Mouse (Mus musculus) lung, postnatal 0 days (tissue): Measurements from ENCODE around the gene Smg9. TPM values are rescaled to one million over a fixed set of nuclear protein-coding genes. Genes with fewer than 3 reads are reported as not detected.

Source experiments
- ATAC-seq: fragments of 200-750 bp; cut with Nextera tagmentation; 2 replicates; pipeline ENCODE4 v1.8.0; 2017; ENCODE audit warnings: moderate library complexity
- DNase-seq: peaks from one replicate; pipeline ENCODE4 v3.0.0-alpha.2; 2016; ENCODE audit warnings: low spot score
- H3K27ac ChIP-seq: fragments of 300-500 bp; sonication (generic); 2 replicates; pipeline ENCODE4 v1.5.1; 2014; ENCODE audit warnings: antibody characterized with exemption, mild to moderate bottlenecking, low read length, mixed read lengths
- H3K27me3 ChIP-seq: fragments of 300-500 bp; sonication (generic); replicated peaks from 2 replicates; pipeline ENCODE4 v1.6.1; 2014; ENCODE audit warnings: low read length, mixed read lengths; ENCODE audit not compliant: insufficient read depth
- H3K36me3 ChIP-seq: fragments of 300-500 bp; sonication (generic); 2 replicates; pipeline ENCODE4 v1.6.1; 2014; ENCODE audit warnings: low read length, mixed read lengths; ENCODE audit not compliant: insufficient read depth
- H3K4me1 ChIP-seq: fragments of 300-500 bp; sonication (generic); 2 replicates; pipeline ENCODE4 v1.6.1; 2014; ENCODE audit warnings: antibody characterized with exemption, low read depth, low read length, mixed read lengths; ENCODE audit not compliant: insufficient read depth
- H3K4me2 ChIP-seq: fragments of 300-500 bp; sonication (generic); replicated peaks from 2 replicates; pipeline ENCODE4 v1.6.1; 2014; ENCODE audit warnings: low read depth, mild to moderate bottlenecking, low read length, moderate library complexity, mixed read lengths
- H3K4me3 ChIP-seq: fragments of 300-500 bp; sonication (generic); 2 replicates; pipeline ENCODE4 v1.5.1; 2014; ENCODE audit warnings: low read depth, low read length
- H3K9ac ChIP-seq: fragments of 300-500 bp; sonication (generic); replicated peaks from 2 replicates; pipeline ENCODE4 v1.6.1; 2014; ENCODE audit warnings: low read depth, mild to moderate bottlenecking
- H3K9me3 ChIP-seq: fragments of 300-500 bp; sonication (generic); 2 replicates; pipeline ENCODE4 v1.6.1; 2016; ENCODE audit warnings: low read length, mixed read lengths
- CTCF ChIP-seq: IDR thresholded peaks from 2 replicates; pipeline ENCODE4 v1.5.1; 2016; ENCODE audit warnings: antibody characterized with exemption, mild to moderate bottlenecking
- EP300 ChIP-seq: IDR thresholded peaks from 2 replicates; pipeline ENCODE4 v1.6.1; 2016; ENCODE audit warnings: antibody characterized with exemption, mild to moderate bottlenecking, control low read depth
- WGBS: fragments of 180-500 bp; shearing (Covaris S2); extraction: QIAGEN DNeasy Blood & Tissue Kit; methylation state at CpG from one replicate; pipeline ENCODE4 v1.1.7; 2014; 5-methylcytosine and 5-hydroxymethylcytosine counted together
- polyA plus RNA-seq: library from polyadenylated mRNA; unstranded; fragments of >200 nt; fragmentation: Nextera tagmentation; extraction: Ambion mirVana; gene quantifications from 2 replicates; pipeline ENCODE4 v1.2.1, GENCODE M21; 2015

Smg9 gene
- polyA plus RNA-seq, 1 experiment from 2014 or later = 16.4 TPM

DNA sequence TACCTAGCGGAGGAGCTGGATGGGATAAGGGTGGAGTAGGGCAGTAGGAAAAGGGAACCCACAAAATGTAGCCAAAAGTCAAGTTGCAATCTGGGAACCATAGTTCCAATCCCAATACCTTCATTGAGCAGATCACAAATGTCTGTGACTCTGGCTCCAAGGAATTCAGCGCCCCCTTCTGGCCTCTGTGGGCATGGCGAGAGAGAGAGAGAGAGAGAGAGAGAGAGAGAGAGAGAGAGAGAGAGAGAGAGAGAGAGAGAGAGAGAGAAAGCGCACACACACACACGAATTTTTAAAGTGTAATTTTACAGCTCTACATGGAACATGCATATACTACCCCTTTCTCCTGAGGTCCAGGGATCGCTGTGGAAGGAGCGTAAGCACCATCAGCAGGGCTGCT, 36.2 kb upstream of the Smg9 start:
- ATAC-seq (no peak), DNase-seq (no peak)
- 30% methylated on average over 7 of the region's 7 CpGs for WGBS
- no peaks in the 10 kb centered on the region for H3K36me3 ChIP-seq
- TF ChIP-seq CTCF = peak; percentile 56
- no peak for TF ChIP-seq EP300
- peaks cover 2% of the 10 kb centered on the region; the same call in 1 of the 2 replicates for H3K4me1 ChIP-seq
- H3K4me2 ChIP-seq = no peak overlapping the region
- H3K27ac ChIP-seq = no peak overlapping the region
- no peak overlapping the region for H3K9ac ChIP-seq
- H3K27me3 ChIP-seq = no peaks in the 10 kb centered on the region; the same call in 1 of the 2 replicates
- no peak overlapping the region for H3K4me3 ChIP-seq
- no peaks in the 10 kb centered on the region for H3K9me3 ChIP-seq

GRCm38 (mm10) chr7:24364827-24365226, 34.6 kb upstream of the Smg9 start:
- ATAC-seq (peak; percentile 59), DNase-seq (peak; percentile 79)
- Histone ChIP-seq H3K27ac (no peak overlapping the region), H3K4me3 (no peak overlapping the region), H3K36me3 (no peaks in the 10 kb centered on the region), H3K4me2 (no peak overlapping the region), H3K27me3 (no peaks in the 10 kb centered on the region; the same call in 1 of the 2 replicates), H3K9me3 (no peaks in the 10 kb centered on the region), H3K9ac (no peak overlapping the region), H3K4me1 (peaks cover 2% of the 10 kb centered on the region; the same call in 1 of the 2 replicates)
- 18% methylated on average over 10 of the region's 10 CpGs for WGBS
- TF ChIP-seq CTCF (peak; percentile 92), EP300 (no peak)

GRCm38 (mm10) chr7:24365258-24366014, 34.0 kb upstream of the Smg9 start:
- H3K9ac ChIP-seq = no peak overlapping the region
- H3K4me1 ChIP-seq = peaks cover 2% of the 10 kb centered on the region; the same call in 1 of the 2 replicates
- H3K9me3 ChIP-seq = no peaks in the 10 kb centered on the region
- no peak overlapping the region for H3K4me3 ChIP-seq
- WGBS = 68% methylated on average over 5 of the region's 5 CpGs
- DNase-seq = no peak
- no peak for TF ChIP-seq CTCF
- no peak for TF ChIP-seq EP300
- no peak overlapping the region for H3K4me2 ChIP-seq
- no peaks in the 10 kb centered on the region for H3K36me3 ChIP-seq
- H3K27ac ChIP-seq = no peak overlapping the region
- no peak for ATAC-seq
- H3K27me3 ChIP-seq = no peaks in the 10 kb centered on the region; the same call in 1 of the 2 replicates

- Histone ChIP-seq H3K9me3 (no peaks in the 10 kb centered on the region), H3K4me2 (no peak overlapping the region), H3K27me3 (no peaks in the 10 kb centered on the region; the same call in 1 of the 2 replicates), H3K27ac (no peak overlapping the region), H3K36me3 (no peaks in the 10 kb centered on the region), H3K4me3 (no peak overlapping the region), H3K4me1 (peaks cover 2% of the 10 kb centered on the region; the same call in 1 of the 2 replicates), H3K9ac (no peak overlapping the region)
- DNase-seq (no peak), ATAC-seq (no peak)
- 66% methylated on average over 14 of the region's 15 CpGs for WGBS
- no peak for TF ChIP-seq EP300
- TF ChIP-seq CTCF = no peak
Observed at GRCm38 (mm10) chr7:24366716-24367632, 32.4 kb upstream of the Smg9 start.

DNA sequence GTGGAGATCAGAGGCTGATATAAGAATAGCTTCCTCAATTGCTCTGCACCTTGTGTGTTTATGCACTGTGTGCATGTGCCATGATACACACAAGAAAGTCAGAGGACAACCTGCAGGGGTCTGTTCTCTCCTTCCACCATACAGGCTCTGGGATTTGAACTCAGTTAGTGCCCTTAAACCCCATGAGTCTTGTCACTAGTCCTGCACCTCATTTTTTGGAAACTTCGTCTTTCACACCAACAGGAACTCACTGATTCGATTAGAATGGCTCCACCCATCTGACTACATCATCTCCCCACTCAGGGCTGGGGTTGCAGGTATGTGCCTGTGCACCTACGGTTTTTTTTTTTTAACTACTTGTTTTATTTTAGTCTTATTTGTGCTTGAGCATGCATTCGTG, 31.2 kb upstream of the Smg9 start:
- Histone ChIP-seq H3K27me3 (no peaks in the 10 kb centered on the region; the same call in 1 of the 2 replicates), H3K4me1 (peaks cover 2% of the 10 kb centered on the region; the same call in 1 of the 2 replicates), H3K4me3 (no peak overlapping the region), H3K4me2 (no peak overlapping the region), H3K9me3 (no peaks in the 10 kb centered on the region), H3K36me3 (no peaks in the 10 kb centered on the region), H3K9ac (no peak overlapping the region), H3K27ac (no peak overlapping the region)
- TF ChIP-seq EP300 (no peak), CTCF (no peak)
- ATAC-seq (no peak), DNase-seq (no peak)
- WGBS = 53% methylated on average over 4 of the region's 4 CpGs

DNA sequence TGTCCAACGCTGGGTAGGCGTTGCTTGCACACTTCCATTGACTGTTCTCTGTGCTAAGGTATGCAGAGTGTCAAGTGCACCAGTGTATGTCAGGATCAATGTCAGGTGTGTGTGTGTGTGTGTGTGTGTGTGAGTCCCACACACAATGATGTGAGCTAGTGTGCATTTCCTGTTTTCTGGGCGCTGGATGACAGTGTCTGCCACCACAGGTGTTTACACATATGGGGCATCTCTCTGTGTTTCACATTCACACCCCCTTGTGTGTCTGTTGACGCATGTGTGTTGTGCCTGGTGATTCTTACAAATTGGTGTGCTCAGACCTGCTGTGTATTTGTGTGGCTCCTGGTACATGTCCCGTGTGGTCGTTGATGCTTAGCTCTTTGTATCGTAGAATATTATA, 30.5 kb upstream of the Smg9 start:
- 88% methylated on average over 7 of the region's 7 CpGs for WGBS
- no peaks in the 10 kb centered on the region for H3K36me3 ChIP-seq
- no peaks in the 10 kb centered on the region; the same call in 1 of the 2 replicates for H3K27me3 ChIP-seq
- no peaks in the 10 kb centered on the region for H3K9me3 ChIP-seq
- no peak overlapping the region for H3K27ac ChIP-seq
- no peak overlapping the region for H3K4me2 ChIP-seq
- TF ChIP-seq CTCF (no peak), EP300 (no peak)
- DNase-seq (no peak), ATAC-seq (no peak)
- H3K4me3 ChIP-seq = no peak overlapping the region
- no peak overlapping the region for H3K9ac ChIP-seq
- peaks cover 2% of the 10 kb centered on the region; the same call in 1 of the 2 replicates for H3K4me1 ChIP-seq
